26 mouse cellular contexts compared by ENCODE assay signal in genomic region chr6:85370666-85371430, GRCm38 (mm10). TPM values are rescaled to one million over a fixed set of nuclear protein-coding genes. Genes with fewer than 3 reads are reported as not detected.
A peak's percentile ranks its signal among the peaks of the same experiment; 100 is the strongest.
DNase-seq lines count a peak whose midpoint lies in the region; ATAC-seq lines count a peak whose summit lies in the region.
"Had no signal": no experiment of that assay in that cellular context is flagged by ENCODE, and none has a peak within 500 bp of the region (broad histone marks: within the 10 kb centered on the region; RNA-seq: fewer than 3 reads in every experiment).

No protein-coding gene starts in this region.

- no peaks in the 10 kb centered on the region for H3K9me3 ChIP-seq in heart, embryonic 12.5 days (replicated peaks)
- H3K9me3 ChIP-seq: forebrain, embryonic 12.5 days; liver, embryonic 15.5 days; neural tube, embryonic 15.5 days had no signal

- no peak overlapping the region for H3K9ac ChIP-seq in heart, embryonic 12.5 days
- H3K9ac ChIP-seq: forebrain, embryonic 12.5 days; liver, embryonic 15.5 days; neural tube, embryonic 15.5 days had no signal

- H3K4me1 ChIP-seq in heart, embryonic 12.5 days (replicated peaks) = peaks cover 79% of the 10 kb centered on the region
- peaks cover 49% of the 10 kb centered on the region for H3K4me1 ChIP-seq in brown adipose tissue, adult 24 weeks (ENCODE audit: control insufficient read depth, insufficient read depth, insufficient read length, low read length)

- H3K36me3 ChIP-seq in heart, embryonic 12.5 days = peaks cover 7% of the 10 kb centered on the region
- H3K36me3 ChIP-seq: forebrain, embryonic 12.5 days; liver, embryonic 15.5 days had no signal

- H3K27ac ChIP-seq in heart, embryonic 12.5 days (ENCODE audit: poor library complexity, severe bottlenecking) = no peak overlapping the region
- H3K27ac ChIP-seq in brown adipose tissue, adult 24 weeks (replicated peaks; ENCODE audit: low read depth, low read length) = peak overlapping the region; percentile 70
- H3K27ac ChIP-seq: forebrain, embryonic 12.5 days; liver, embryonic 15.5 days; neural tube, embryonic 15.5 days had no signal

- no peak for ATAC-seq in heart, embryonic 12.5 days (ENCODE audit: insufficient number of reproducible peaks, low FRiP score)

- H3K4me3 ChIP-seq in heart, embryonic 12.5 days = no peak overlapping the region
- H3K4me3 ChIP-seq in brown adipose tissue, adult 24 weeks (ENCODE audit: insufficient read depth, low read depth, low read length) = no peak overlapping the region
- H3K4me3 ChIP-seq: forebrain, embryonic 12.5 days; liver, embryonic 15.5 days; neural tube, embryonic 15.5 days had no signal

- WGBS in heart, embryonic 12.5 days = 93% methylated on average over 9 of the region's 9 CpGs

- DNase-seq in cerebellum, adult 11-12 months = peak; percentile 29
- DNase-seq in cerebellum, adult 9-11 months = no peak
- no peak for DNase-seq in heart, adult 9 months (ENCODE audit: low spot score in 2 of 2)
- DNase-seq in layer of hippocampus, adult 11-12 months (ENCODE audit: low spot score) = peak; percentile 47
- DNase-seq in layer of hippocampus, postnatal 36 days = no peak
- no peak for DNase-seq in frontal cortex, adult 2 months (ENCODE audit: extremely low spot score in 1 of 2, low spot score in 1 of 2)
- DNase-seq: adrenal gland, adult 2 months; cerebellum, adult 11 months; gastrocnemius, postnatal 14 days; kidney, adult 8-10 months; midbrain, embryonic 14.5 days; right cerebral cortex, postnatal 25 days had no signal

- no peaks in the 10 kb centered on the region for H3K27me3 ChIP-seq in heart, embryonic 12.5 days (replicated peaks)
- H3K27me3 ChIP-seq: neural tube, embryonic 15.5 days had no signal

- peak overlapping the region; percentile 78 for H3K4me2 ChIP-seq in heart, embryonic 12.5 days
- H3K4me2 ChIP-seq: forebrain, embryonic 12.5 days; liver, embryonic 15.5 days had no signal

RNA-seq across cellular contexts. Expression of gene Rab11fip5, which starts 3.6 kb away (rescaled TPM):
- polyA plus RNA-seq in heart, embryonic 12.5 days (2016; fragmentation: Nextera tagmentation; extraction: Ambion mirVana) = 42.0 and 42.6 TPM in 2 replicates
- 10 to 100 TPM; 49.1 to 52.6 TPM for total RNA-seq in layer of hippocampus, postnatal 36 days (2021)
- 10.0 and 10.3 TPM in 2 replicates for polyA plus RNA-seq in brown adipose tissue, adult 24 weeks (2012; ENCODE audit: insufficient read depth, insufficient read length, missing spikeins)
- polyA plus RNA-seq in frontal cortex, adult 2 months (2012; rRNA removed) = 34.1 and 35.7 TPM in 2 replicates

RNA-seq across cellular contexts. Expression of gene Sfxn5, which starts 37.6 kb away (rescaled TPM):
- 2.9 and 3.9 TPM in 2 replicates for polyA plus RNA-seq in heart, embryonic 12.5 days (2016; fragmentation: Nextera tagmentation; extraction: Ambion mirVana)
- total RNA-seq in layer of hippocampus, postnatal 36 days (2021) = 100 to 1,000 TPM; 164 to 165 TPM
- polyA plus RNA-seq in brown adipose tissue, adult 24 weeks (2012; ENCODE audit: insufficient read depth, insufficient read length, missing spikeins) = 51.9 and 66.8 TPM in 2 replicates
- 137 and 156 TPM in 2 replicates for polyA plus RNA-seq in frontal cortex, adult 2 months (2012; rRNA removed)

RNA-seq across cellular contexts. Expression of gene Noto, which starts 52.8 kb away (rescaled TPM):
- polyA plus RNA-seq in heart, embryonic 12.5 days (2016; fragmentation: Nextera tagmentation; extraction: Ambion mirVana) = not detected in 2 replicates
- not detected for total RNA-seq in layer of hippocampus, postnatal 36 days (2021)
- polyA plus RNA-seq in brown adipose tissue, adult 24 weeks (2012; ENCODE audit: insufficient read depth, insufficient read length, missing spikeins) = not detected in 2 replicates
- polyA plus RNA-seq in frontal cortex, adult 2 months (2012; rRNA removed) = not detected in 2 replicates
- total RNA-seq: adrenal gland, adult 2 months; gastrocnemius, postnatal 14 days; layer of hippocampus, postnatal 10 days; left cerebral cortex, postnatal 14 days; megakaryocyte, adult 5-6 weeks had no signal
- polyA plus RNA-seq: adrenal gland, adult 2 months; brain, embryonic 14.5 days; cortical plate, adult 2 months; embryonic facial prominence, embryonic 11.5 days; forebrain, embryonic 12.5 days; hindbrain, embryonic 11.5 days; limb, embryonic 14.5 days; liver, embryonic 15.5 days; midbrain, embryonic 14.5 days; neural tube, embryonic 15.5 days; stomach, embryonic 16.5 days had no signal

Comparison
In these comparisons a context has a peak if more than half of its experiments do, and no peak if none do; other contexts are left out.
1. DNase-seq: peak in cerebellum, adult 11-12 months (single experiment) and layer of hippocampus, adult 11-12 months (single experiment); none in cerebellum, adult 9-11 months (single experiment), heart, adult 9 months (0 of 2), layer of hippocampus, postnatal 36 days (0 of 2) and frontal cortex, adult 2 months (0 of 2).
2. RNA of gene Sfxn5, which starts 37.6 kb away (polyA plus RNA-seq): 137 to 156 TPM in frontal cortex, adult 2 months and 51.9 to 66.8 TPM in brown adipose tissue, adult 24 weeks; 2.9 to 3.9 TPM in heart, embryonic 12.5 days; every median in the first group is over 10 times any median in the second.